ENCODE assay signal across 11 mouse cellular contexts in the genomic region with DNA sequence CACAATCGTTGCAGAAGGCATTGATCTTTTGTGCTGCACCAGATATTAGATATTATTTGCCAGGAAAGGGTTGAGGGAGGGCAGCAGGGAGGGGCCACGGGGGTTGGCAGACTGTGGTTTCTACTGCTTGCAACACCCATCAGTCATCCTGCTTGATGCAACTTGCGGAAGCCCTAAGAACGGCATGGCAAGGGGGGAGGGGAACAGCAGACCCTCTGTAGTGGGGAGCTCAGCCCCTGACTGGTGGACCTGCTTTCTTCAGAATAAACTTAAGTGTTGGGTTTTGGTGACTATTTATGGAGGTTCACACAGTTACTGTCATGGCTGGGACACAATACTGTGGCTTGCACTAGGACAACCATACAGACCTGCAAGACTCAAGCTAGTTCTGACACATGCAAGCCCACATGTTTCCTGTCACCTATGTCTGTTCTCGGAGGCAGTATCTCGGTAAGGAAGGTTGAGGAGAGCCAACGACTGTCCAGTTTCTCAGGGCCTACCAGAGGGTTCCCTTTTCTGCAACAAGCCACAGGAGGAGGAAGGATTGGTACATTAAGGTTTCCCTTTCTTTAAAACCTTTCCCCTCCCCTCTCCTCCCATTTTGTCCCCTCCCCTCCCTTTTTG. TPM values are rescaled to one million over a fixed set of nuclear protein-coding genes. Genes with fewer than 3 reads are reported as not detected.
DNase-seq lines count a peak whose midpoint lies in the region; ATAC-seq and TF ChIP-seq lines count a peak whose summit lies in the region.
"Had no signal": no experiment of that assay in that cellular context is flagged by ENCODE, and none has a peak within 500 bp of the region (broad histone marks: within the 10 kb centered on the region; RNA-seq: fewer than 3 reads in every experiment).

No protein-coding gene starts in this region.

- 90% methylated on average over 7 of the region's 7 CpGs for WGBS in forebrain, embryonic 11.5 days
- WGBS in forebrain, embryonic 15.5 days, result 88% methylated on average over 7 of the region's 7 CpGs
- 1% methylated on average over 7 of the region's 7 CpGs for WGBS in macrophage (ENCODE audit: missing documents)
- 5% methylated on average over 7 of the region's 7 CpGs for WGBS in thymus, adult 2 months
- WGBS in stomach, postnatal 0 days, result 59% methylated on average over 7 of the region's 7 CpGs

- H3K27ac ChIP-seq in forebrain, embryonic 11.5 days (ENCODE audit: low read depth, low read length), result no peak overlapping the region
- H3K27ac ChIP-seq in forebrain, embryonic 15.5 days (replicated peaks), result no peak overlapping the region
- peak overlapping the region; percentile 88 for H3K27ac ChIP-seq in macrophage
- peak overlapping the region; percentile 87 for H3K27ac ChIP-seq in thymus, adult 2 months (ENCODE audit: control insufficient read depth, insufficient read depth, low read length)
- no peak overlapping the region for H3K27ac ChIP-seq in stomach, postnatal 0 days (replicated peaks)
- H3K27ac ChIP-seq: hindbrain, postnatal 0 days had no signal

- no peak for ATAC-seq in forebrain, embryonic 11.5 days (replicated peaks; ENCODE audit: low FRiP score)
- no peak for ATAC-seq in forebrain, embryonic 15.5 days (replicated peaks)
- no peak for ATAC-seq in stomach, postnatal 0 days (ENCODE audit: low FRiP score, low TSS enrichment)
- ATAC-seq: hindbrain, postnatal 0 days had no signal

- no peaks in the 10 kb centered on the region for H3K4me1 ChIP-seq in forebrain, embryonic 11.5 days (replicated peaks; ENCODE audit: control insufficient read depth, insufficient read depth, low read length)
- no peaks in the 10 kb centered on the region for H3K4me1 ChIP-seq in forebrain, embryonic 15.5 days
- peaks cover 22% of the 10 kb centered on the region for H3K4me1 ChIP-seq in thymus, adult 2 months (replicated peaks; ENCODE audit: control insufficient read depth, insufficient read depth, low read length)
- H3K4me1 ChIP-seq in stomach, postnatal 0 days (replicated peaks; ENCODE audit: control insufficient read depth, insufficient read depth), result no peaks in the 10 kb centered on the region

- TF ChIP-seq POLR2A in thymus, adult 2 months (IDR thresholded peaks at IDR 0.05; ENCODE audit: control insufficient read depth, extremely low read depth, insufficient read depth, low read length, poor library complexity), result peak; percentile 21; the same call in 1 of the 2 replicates

- no peak for TF ChIP-seq CTCF in thymus, adult 2 months (IDR thresholded peaks at IDR 0.05; ENCODE audit: borderline replicate concordance, control insufficient read depth, extremely low read depth, insufficient read depth, low read length, poor library complexity)
- no peak for TF ChIP-seq CTCF in stomach, postnatal 0 days (IDR thresholded peaks at IDR 0.05; ENCODE audit: low read depth)

- no peak overlapping the region for H3K4me2 ChIP-seq in forebrain, embryonic 11.5 days (ENCODE audit: low read depth, low read length, severe bottlenecking)
- no peak overlapping the region for H3K4me2 ChIP-seq in forebrain, embryonic 15.5 days (replicated peaks)
- no peak overlapping the region for H3K4me2 ChIP-seq in stomach, postnatal 0 days (replicated peaks; ENCODE audit: low read depth)

- no peaks in the 10 kb centered on the region for H3K79me2 ChIP-seq in macrophage (ENCODE audit: inconsistent target)

- no peak for TF ChIP-seq EP300 in stomach, postnatal 0 days (optimal IDR thresholded peaks at IDR 0.05)

- no peak overlapping the region for H3K4me3 ChIP-seq in forebrain, embryonic 11.5 days (ENCODE audit: low read depth, low read length)
- H3K4me3 ChIP-seq in forebrain, embryonic 15.5 days, result no peak overlapping the region
- H3K4me3 ChIP-seq in macrophage (ENCODE audit: inconsistent target), result peak overlapping the region; percentile 26; the same call in 1 of the 2 replicates
- H3K4me3 ChIP-seq in thymus, adult 2 months (ENCODE audit: control insufficient read depth, insufficient read depth, low read length), result no peak overlapping the region
- no peak overlapping the region for H3K4me3 ChIP-seq in stomach, postnatal 0 days (ENCODE audit: low read depth, low read length)

- H3K9me3 ChIP-seq in forebrain, embryonic 11.5 days (ENCODE audit: control insufficient read depth, low read length), result no peaks in the 10 kb centered on the region
- H3K9me3 ChIP-seq in forebrain, embryonic 15.5 days, result no peaks in the 10 kb centered on the region
- no peaks in the 10 kb centered on the region for H3K9me3 ChIP-seq in stomach, postnatal 0 days (ENCODE audit: control insufficient read depth, low read length)

- H3K27me3 ChIP-seq in forebrain, embryonic 11.5 days (ENCODE audit: control insufficient read depth, insufficient read depth, low read length), result no peaks in the 10 kb centered on the region
- H3K27me3 ChIP-seq in forebrain, embryonic 15.5 days, result no peaks in the 10 kb centered on the region
- H3K27me3 ChIP-seq in thymus, adult 2 months (ENCODE audit: control insufficient read depth, insufficient read depth, low read length), result no peaks in the 10 kb centered on the region
- H3K27me3 ChIP-seq in stomach, postnatal 0 days (ENCODE audit: control insufficient read depth, insufficient read depth, low read length), result no peaks in the 10 kb centered on the region

- H3K9ac ChIP-seq in forebrain, embryonic 11.5 days (ENCODE audit: low read length), result no peak overlapping the region
- no peak overlapping the region for H3K9ac ChIP-seq in forebrain, embryonic 15.5 days (replicated peaks)
- no peak overlapping the region for H3K9ac ChIP-seq in stomach, postnatal 0 days (ENCODE audit: low read length)

- peak; percentile 23 for DNase-seq in forebrain, embryonic 11.5 days (ENCODE audit: low spot score)
- peak; percentile 79 for DNase-seq in induced T-regulatory cell, adult 2 months (ENCODE audit: low read depth)
- peak; percentile 76 for DNase-seq in thymus, adult 2 months
- DNase-seq in kidney, postnatal 4 days, result no peak
- no peak for DNase-seq in layer of hippocampus, adult 9-10 months (ENCODE audit: low spot score)
- DNase-seq in stomach, postnatal 0 days (ENCODE audit: low spot score), result no peak
- DNase-seq: cerebellum, postnatal 10 days; layer of hippocampus, postnatal 36 days had no signal

- no peaks in the 10 kb centered on the region for H3K36me3 ChIP-seq in forebrain, embryonic 11.5 days (ENCODE audit: control insufficient read depth, insufficient read depth, low read length)
- H3K36me3 ChIP-seq in forebrain, embryonic 15.5 days, result no peaks in the 10 kb centered on the region
- no peaks in the 10 kb centered on the region for H3K36me3 ChIP-seq in macrophage (ENCODE audit: inconsistent target)
- H3K36me3 ChIP-seq in thymus, adult 2 months (ENCODE audit: control insufficient read depth, insufficient read depth, low read length), result no peaks in the 10 kb centered on the region
- H3K36me3 ChIP-seq in stomach, postnatal 0 days (ENCODE audit: control insufficient read depth, insufficient read depth, low read length), result no peaks in the 10 kb centered on the region

RNA-seq across cellular contexts. Expression of gene Rubcnl, which starts 53.6 kb away (rescaled TPM):
- polyA plus RNA-seq in forebrain, embryonic 11.5 days (2014; fragmentation: Nextera tagmentation; extraction: Ambion mirVana), result 0.32 TPM in 2 replicates
- polyA plus RNA-seq in forebrain, embryonic 15.5 days (2015; fragmentation: Nextera tagmentation; extraction: Ambion mirVana), result 0.28 and 0.42 TPM in 2 replicates
- 10 to 100 TPM in 17 of 26 experiments, 1 to 10 TPM in 9; 2.9 to 39.5 (median 21.6) TPM for total RNA-seq in macrophage (2018; cell fraction: chromatin; rRNA removed)
- 10 to 100 TPM in 2 of 26 experiments, 1 to 10 TPM in 22, under 1 TPM in 2; 0.80 to 11.8 (median 5.9) TPM for total RNA-seq in macrophage (2018; cell fraction: cytosol; rRNA removed)
- 10 to 100 TPM in 16 of 26 experiments, 1 to 10 TPM in 10; 3.1 to 39.7 (median 18.1) TPM for total RNA-seq in macrophage (2018; cell fraction: nucleus; rRNA removed)
- 3.3 to 9.9 TPM (median 4.6 TPM) in 3 replicates for polyA plus RNA-seq in macrophage (2018)
- 2.7 and 2.9 TPM in 2 replicates for polyA plus RNA-seq in thymus, adult 2 months (2012; rRNA removed)
- polyA plus RNA-seq in stomach, postnatal 0 days (2015; fragmentation: Nextera tagmentation; extraction: Ambion mirVana), result 0.23 and 0.27 TPM in 2 replicates

Comparison
In these comparisons a context has a peak if more than half of its experiments do, and no peak if none do; other contexts are left out.
1. DNase-seq: peak in forebrain, embryonic 11.5 days (single experiment), induced T-regulatory cell, adult 2 months (single experiment) and thymus, adult 2 months (single experiment); none in kidney, postnatal 4 days (0 of 2), layer of hippocampus, adult 9-10 months (single experiment) and stomach, postnatal 0 days (single experiment).
2. H3K27ac ChIP-seq: peak in macrophage (single experiment) and thymus, adult 2 months (single experiment); none in forebrain, embryonic 11.5 days (single experiment), forebrain, embryonic 15.5 days (single experiment) and stomach, postnatal 0 days (single experiment).